10 mouse cellular contexts compared by ENCODE assay signal in genomic region chr8:15601531-15601930, GRCm38 (mm10).
DNase-seq lines count a peak whose midpoint lies in the region; ATAC-seq and TF ChIP-seq lines count a peak whose summit lies in the region.
"Had no signal": no experiment of that assay in that cellular context is flagged by ENCODE, and none has a peak within 500 bp of the region (broad histone marks: within the 10 kb centered on the region; RNA-seq: fewer than 3 reads in every experiment).

No protein-coding gene starts in this region.

- no peaks in the 10 kb centered on the region for H3K9me3 ChIP-seq in kidney, embryonic 16.5 days (ENCODE audit: low read length)
- H3K9me3 ChIP-seq in stomach, postnatal 0 days (ENCODE audit: control insufficient read depth, low read length) = no peaks in the 10 kb centered on the region
- H3K9me3 ChIP-seq: embryonic facial prominence, embryonic 12.5 days; hindbrain, embryonic 15.5 days had no signal

- H3K4me3 ChIP-seq in kidney, embryonic 16.5 days (ENCODE audit: low read length) = no peak overlapping the region
- H3K4me3 ChIP-seq in stomach, postnatal 0 days (ENCODE audit: low read depth, low read length) = no peak overlapping the region
- H3K4me3 ChIP-seq: embryonic facial prominence, embryonic 12.5 days; hindbrain, embryonic 15.5 days had no signal

- H3K4me1 ChIP-seq in kidney, embryonic 16.5 days (ENCODE audit: insufficient read depth, low read length) = no peaks in the 10 kb centered on the region
- no peaks in the 10 kb centered on the region for H3K4me1 ChIP-seq in stomach, postnatal 0 days (replicated peaks; ENCODE audit: control insufficient read depth, insufficient read depth)
- H3K4me1 ChIP-seq: embryonic facial prominence, embryonic 12.5 days; hindbrain, embryonic 15.5 days had no signal

- no peaks in the 10 kb centered on the region for H3K27me3 ChIP-seq in kidney, embryonic 16.5 days (ENCODE audit: insufficient read depth, low read length)
- H3K27me3 ChIP-seq in stomach, postnatal 0 days (ENCODE audit: control insufficient read depth, insufficient read depth, low read length) = no peaks in the 10 kb centered on the region
- H3K27me3 ChIP-seq: embryonic facial prominence, embryonic 12.5 days; hindbrain, embryonic 15.5 days had no signal

- 67% methylated on average over 4 of the region's 4 CpGs for WGBS in kidney, embryonic 16.5 days
- 75% methylated on average over 4 of the region's 4 CpGs for WGBS in stomach, postnatal 0 days

- peak; percentile 1 to 19 for DNase-seq in kidney, adult 8-10 months
- peak; percentile 7 for DNase-seq in urinary bladder, postnatal 25 days (ENCODE audit: low spot score)
- no peak for DNase-seq in urinary bladder, postnatal 10 days (ENCODE audit: low spot score)
- DNase-seq in cerebellum, postnatal 10 days = peak; percentile 65 to 76
- no peak for DNase-seq in stomach, postnatal 0 days (ENCODE audit: low spot score)
- DNase-seq in adipocyte (ENCODE audit: low spot score) = no peak
- DNase-seq in retina, embryonic 14.5 days (ENCODE audit: low spot score) = no peak

- TF ChIP-seq CTCF in stomach, postnatal 0 days (IDR thresholded peaks at IDR 0.05; ENCODE audit: low read depth) = peak; percentile 27

- TF ChIP-seq EP300 in stomach, postnatal 0 days (optimal IDR thresholded peaks at IDR 0.05) = no peak

- H3K27ac ChIP-seq in kidney, embryonic 16.5 days (ENCODE audit: low read length) = no peak overlapping the region
- H3K27ac ChIP-seq in stomach, postnatal 0 days (replicated peaks) = no peak overlapping the region
- H3K27ac ChIP-seq: embryonic facial prominence, embryonic 12.5 days; hindbrain, embryonic 15.5 days had no signal

- no peak overlapping the region for H3K4me2 ChIP-seq in kidney, embryonic 16.5 days (replicated peaks; ENCODE audit: low read depth, low read length)
- H3K4me2 ChIP-seq in stomach, postnatal 0 days (replicated peaks; ENCODE audit: low read depth) = no peak overlapping the region
- H3K4me2 ChIP-seq: embryonic facial prominence, embryonic 12.5 days; hindbrain, embryonic 15.5 days had no signal

- no peaks in the 10 kb centered on the region for H3K36me3 ChIP-seq in kidney, embryonic 16.5 days (ENCODE audit: insufficient read depth, low read length)
- no peaks in the 10 kb centered on the region for H3K36me3 ChIP-seq in stomach, postnatal 0 days (ENCODE audit: control insufficient read depth, insufficient read depth, low read length)
- H3K36me3 ChIP-seq: embryonic facial prominence, embryonic 12.5 days; hindbrain, embryonic 15.5 days had no signal

- no peak overlapping the region for H3K9ac ChIP-seq in kidney, embryonic 16.5 days (replicated peaks; ENCODE audit: low read length)
- no peak overlapping the region for H3K9ac ChIP-seq in stomach, postnatal 0 days (ENCODE audit: low read length)
- H3K9ac ChIP-seq: embryonic facial prominence, embryonic 12.5 days; hindbrain, embryonic 15.5 days had no signal

- no peak for ATAC-seq in kidney, embryonic 16.5 days (ENCODE audit: low FRiP score, low TSS enrichment)
- no peak for ATAC-seq in stomach, postnatal 0 days (ENCODE audit: low FRiP score, low TSS enrichment)

Comparison
In these comparisons a context has a peak if more than half of its experiments do, and no peak if none do; other contexts are left out.
1. DNase-seq: peak in kidney, adult 8-10 months (2 of 2), urinary bladder, postnatal 25 days (single experiment) and cerebellum, postnatal 10 days (2 of 2); none in urinary bladder, postnatal 10 days (single experiment), stomach, postnatal 0 days (single experiment), adipocyte (single experiment) and retina, embryonic 14.5 days (single experiment).